Mouse (Mus musculus): ENCODE measurements around the gene 4930548H24Rik. TPM values are rescaled to one million over a fixed set of nuclear protein-coding genes. Genes with fewer than 3 reads are reported as not detected.

4930548H24Rik gene
- polyA plus RNA-seq (2014; fragmentation: Nextera tagmentation; extraction: Ambion mirVana): not detected in 2 replicates

DNA sequence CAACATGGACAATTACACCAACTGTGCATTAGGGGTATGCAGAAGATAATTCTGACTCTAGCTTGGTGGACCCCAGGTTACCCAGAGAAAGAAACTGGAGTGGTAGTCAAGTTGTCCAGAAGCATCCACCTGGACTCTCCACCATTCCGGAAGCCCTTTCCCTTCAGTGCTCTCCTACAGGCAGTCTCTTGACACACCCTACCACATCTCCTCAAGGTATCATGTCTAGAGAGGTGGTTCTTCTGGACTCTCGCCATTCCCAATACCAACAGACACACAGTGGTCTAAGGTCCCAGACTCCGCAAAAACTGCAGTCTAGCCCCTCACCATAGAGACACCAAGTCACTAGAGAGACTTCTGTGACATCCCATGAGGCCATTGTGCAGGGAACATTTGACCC, at the start of gene 4930548H24Rik:
TSS of gene 4930548H24Rik (plus strand) at position 301 of the 400 bp plus-strand sequence.
- no peak for ATAC-seq (ENCODE audit: low FRiP score)
- Histone ChIP-seq H3K4me1 (ENCODE audit: control insufficient read depth, insufficient read depth, low read length) (no peaks in the 10 kb centered on the region), H3K4me2 (no peak within 1 kb of the TSS), H3K9me3 (ENCODE audit: control insufficient read depth, low read length) (no peaks in the 10 kb centered on the region), H3K27ac (ENCODE audit: low read depth, low read length) (no peak within 1 kb of the TSS), H3K4me3 (ENCODE audit: low read depth, low read length) (no peak within 1 kb of the TSS), H3K9ac (ENCODE audit: low read length) (no peak within 1 kb of the TSS), H3K36me3 (ENCODE audit: control insufficient read depth, insufficient read depth, low read length) (peaks cover 8% of the 10 kb centered on the region; the same call in 1 of the 2 replicates), H3K27me3 (ENCODE audit: control insufficient read depth, insufficient read depth, low read length) (no peaks in the 10 kb centered on the region)
- WGBS: 92% methylated on average over 3 of the region's 3 CpGs
- no peak for DNase-seq (ENCODE audit: low spot score, missing footprints)

DNA sequence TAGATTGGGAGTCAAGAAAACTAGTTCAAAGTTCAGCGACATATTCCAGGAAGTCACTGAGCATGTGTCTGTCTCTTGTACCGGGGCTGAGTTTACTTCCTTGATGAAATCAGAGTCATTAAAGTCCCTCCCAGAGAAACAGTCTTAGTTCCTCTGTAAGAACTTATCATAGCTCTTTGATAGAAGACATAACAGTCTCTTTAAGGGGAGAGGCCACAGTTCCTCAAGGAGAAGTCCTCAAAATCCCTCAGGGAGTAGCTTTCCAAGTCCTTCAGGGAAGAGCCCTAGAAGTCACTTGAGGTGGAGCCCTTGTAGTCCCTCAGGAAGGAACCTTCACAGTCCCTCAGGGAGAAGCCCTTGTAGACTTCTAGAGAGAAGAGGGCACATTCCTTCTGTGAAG, 34.2 kb upstream of the 4930548H24Rik start:
- Histone ChIP-seq H3K27ac (ENCODE audit: low read depth, low read length) (no peak overlapping the region), H3K4me3 (ENCODE audit: low read depth, low read length) (no peak overlapping the region)
- no peak for DNase-seq (ENCODE audit: low spot score, missing footprints)

DNA sequence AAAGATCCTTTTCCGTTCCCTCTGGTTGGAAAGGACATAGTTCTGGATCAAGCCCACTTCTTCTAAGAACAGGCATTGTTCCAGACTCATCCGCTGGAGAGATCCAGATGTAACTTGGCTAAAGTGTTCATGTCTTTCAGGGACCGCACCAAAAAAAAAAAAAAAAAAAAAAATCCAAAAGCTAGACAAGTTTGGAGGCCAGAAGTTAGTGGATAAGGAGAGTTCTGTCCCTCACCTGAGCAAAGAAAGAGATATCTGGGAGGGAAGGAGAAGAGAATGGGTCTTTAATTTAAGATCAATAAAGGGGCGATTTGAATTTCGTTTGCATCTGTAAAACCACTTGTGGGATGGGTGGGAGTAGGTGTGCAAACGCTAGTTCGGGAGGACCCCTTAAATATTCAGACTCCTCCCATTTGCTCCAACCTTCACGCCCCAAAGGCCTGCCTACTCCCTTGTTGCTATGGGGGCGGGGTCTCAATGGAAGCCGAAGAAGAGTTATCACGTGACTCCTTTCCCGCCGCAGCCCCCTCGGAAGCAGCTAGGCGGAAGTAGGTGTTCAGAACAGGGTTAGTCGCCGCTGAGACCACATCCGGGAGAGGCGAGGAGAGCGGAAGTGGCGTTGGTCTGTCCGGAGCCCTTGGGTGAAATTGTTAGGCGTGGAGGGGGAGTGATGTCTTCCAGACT, 33.5 kb upstream of the 4930548H24Rik start, which contains the start of gene Zfp512:
TSS of gene Zfp512 (plus strand) at position 554 of the 684 bp plus-strand sequence.
- ATAC-seq (ENCODE audit: low FRiP score) (peak; percentile 99), DNase-seq (ENCODE audit: low spot score, missing footprints) (peak; percentile 98)
- WGBS: 7% methylated on average over 23 of the region's 23 CpGs
- H3K4me2 ChIP-seq: peak within 1 kb of the TSS; percentile 77
- H3K4me1 ChIP-seq (ENCODE audit: control insufficient read depth, insufficient read depth, low read length): peaks cover 12% of the 10 kb centered on the region
- H3K9ac ChIP-seq (ENCODE audit: low read length): peak within 1 kb of the TSS; percentile 70
- H3K9me3 ChIP-seq (ENCODE audit: control insufficient read depth, low read length): no peaks in the 10 kb centered on the region
- no peak within 1 kb of the TSS for H3K27ac ChIP-seq (ENCODE audit: low read depth, low read length)
- peak within 1 kb of the TSS; percentile 48 for H3K4me3 ChIP-seq (ENCODE audit: low read depth, low read length)
- H3K27me3 ChIP-seq (ENCODE audit: control insufficient read depth, insufficient read depth, low read length): no peaks in the 10 kb centered on the region
- no peaks in the 10 kb centered on the region for H3K36me3 ChIP-seq (ENCODE audit: control insufficient read depth, insufficient read depth, low read length)

More for the DNA sequence above, 34.2 kb upstream of the 4930548H24Rik start:
- no peaks in the 10 kb centered on the region for H3K27me3 ChIP-seq (ENCODE audit: control insufficient read depth, insufficient read depth, low read length)
- H3K36me3 ChIP-seq (ENCODE audit: control insufficient read depth, insufficient read depth, low read length): no peaks in the 10 kb centered on the region
- no peaks in the 10 kb centered on the region for H3K9me3 ChIP-seq (ENCODE audit: control insufficient read depth, low read length)
- 91% methylated on average over 2 of the region's 2 CpGs for WGBS
- no peak for ATAC-seq (ENCODE audit: low FRiP score)
- no peak overlapping the region for H3K9ac ChIP-seq (ENCODE audit: low read length)
- no peak overlapping the region for H3K4me2 ChIP-seq
- peaks cover 12% of the 10 kb centered on the region for H3K4me1 ChIP-seq (ENCODE audit: control insufficient read depth, insufficient read depth, low read length)

DNA sequence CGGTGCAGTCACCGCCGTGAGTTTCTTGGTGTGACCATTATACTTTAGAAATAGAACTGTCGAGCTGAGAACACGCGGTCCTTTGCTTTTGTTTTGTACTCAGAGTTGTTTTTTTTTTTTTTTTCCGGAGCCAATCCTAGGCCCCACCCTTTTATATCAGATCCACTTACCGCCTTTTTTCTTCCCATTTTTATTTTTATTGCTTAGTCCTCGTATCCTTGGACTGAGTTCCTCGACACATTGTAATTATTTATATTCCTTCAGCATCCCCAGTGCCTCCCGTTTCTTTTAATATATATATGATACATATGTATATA, 33.0 kb upstream of the 4930548H24Rik start:
- peak overlapping the region; percentile 77 for H3K4me2 ChIP-seq
- no peaks in the 10 kb centered on the region for H3K27me3 ChIP-seq (ENCODE audit: control insufficient read depth, insufficient read depth, low read length)
- peak overlapping the region; percentile 48 for H3K4me3 ChIP-seq (ENCODE audit: low read depth, low read length)
- peak overlapping the region; percentile 70 for H3K9ac ChIP-seq (ENCODE audit: low read length)
- H3K36me3 ChIP-seq (ENCODE audit: control insufficient read depth, insufficient read depth, low read length): no peaks in the 10 kb centered on the region
- no peak overlapping the region for H3K27ac ChIP-seq (ENCODE audit: low read depth, low read length)
- no peaks in the 10 kb centered on the region for H3K9me3 ChIP-seq (ENCODE audit: control insufficient read depth, low read length)
- ATAC-seq (ENCODE audit: low FRiP score) (no peak), DNase-seq (ENCODE audit: low spot score, missing footprints) (no peak)
- H3K4me1 ChIP-seq (ENCODE audit: control insufficient read depth, insufficient read depth, low read length): peaks cover 12% of the 10 kb centered on the region
- WGBS: under 1% methylated on average over 11 of the region's 11 CpGs

DNA sequence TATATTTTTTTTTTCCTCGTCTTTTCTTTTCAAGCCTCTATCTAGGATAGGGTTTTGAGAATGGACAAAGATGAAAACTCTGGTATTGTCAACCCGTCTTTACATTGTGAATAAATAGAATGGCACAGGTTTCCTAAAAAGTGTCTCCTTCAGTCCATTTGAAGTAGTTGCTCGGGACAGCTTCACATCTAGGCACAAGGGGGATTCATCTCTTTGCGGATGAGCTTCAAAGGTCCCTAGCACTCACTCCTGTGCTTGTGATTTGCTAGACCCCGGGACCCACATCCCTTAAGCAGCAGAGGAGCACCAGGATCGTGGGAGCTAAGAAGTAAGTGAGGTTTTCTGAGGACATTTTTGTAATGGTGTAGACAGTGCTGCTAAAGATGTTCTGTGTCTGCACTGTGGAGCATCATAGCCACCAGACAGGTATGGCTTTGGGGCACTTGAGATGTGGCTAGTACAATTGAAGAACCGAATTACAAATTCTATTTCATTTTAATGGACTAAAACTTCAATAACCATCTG, 32.6 kb upstream of the 4930548H24Rik start:
- no peaks in the 10 kb centered on the region for H3K36me3 ChIP-seq (ENCODE audit: control insufficient read depth, insufficient read depth, low read length)
- H3K9ac ChIP-seq (ENCODE audit: low read length): peak overlapping the region; percentile 70
- no peaks in the 10 kb centered on the region for H3K27me3 ChIP-seq (ENCODE audit: control insufficient read depth, insufficient read depth, low read length)
- WGBS: 18% methylated on average over 7 of the region's 7 CpGs
- DNase-seq (ENCODE audit: low spot score, missing footprints) (peak; percentile 89), ATAC-seq (ENCODE audit: low FRiP score) (no peak)
- peak overlapping the region; percentile 48 for H3K4me3 ChIP-seq (ENCODE audit: low read depth, low read length)
- peak overlapping the region; percentile 77 for H3K4me2 ChIP-seq
- no peaks in the 10 kb centered on the region for H3K9me3 ChIP-seq (ENCODE audit: control insufficient read depth, low read length)
- H3K27ac ChIP-seq (ENCODE audit: low read depth, low read length): no peak overlapping the region
- H3K4me1 ChIP-seq (ENCODE audit: control insufficient read depth, insufficient read depth, low read length): peaks cover 12% of the 10 kb centered on the region

DNA sequence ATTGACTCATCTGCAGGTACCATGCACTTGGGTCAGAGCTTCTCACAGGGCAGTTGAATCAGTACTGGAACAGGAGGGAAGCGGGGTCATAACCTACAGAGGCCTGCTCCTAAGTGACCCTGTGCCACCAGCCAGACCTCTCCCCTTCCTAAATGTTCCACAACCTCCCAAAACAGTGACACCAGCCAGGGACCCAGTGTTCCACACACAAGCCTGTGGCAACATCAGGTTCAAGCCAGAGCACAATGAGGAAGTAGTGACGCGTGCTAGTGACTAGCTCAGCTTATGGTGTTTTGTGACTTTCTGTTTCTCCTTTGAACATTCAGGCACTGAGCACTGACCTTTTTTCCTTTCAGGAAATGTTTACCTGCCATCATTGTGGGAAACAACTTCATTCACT, 17.7 kb upstream of the 4930548H24Rik start:
- Histone ChIP-seq H3K4me2 (no peak overlapping the region), H3K27me3 (ENCODE audit: control insufficient read depth, insufficient read depth, low read length) (no peaks in the 10 kb centered on the region), H3K4me3 (ENCODE audit: low read depth, low read length) (no peak overlapping the region), H3K9me3 (ENCODE audit: control insufficient read depth, low read length) (no peaks in the 10 kb centered on the region), H3K9ac (ENCODE audit: low read length) (no peak overlapping the region), H3K36me3 (ENCODE audit: control insufficient read depth, insufficient read depth, low read length) (peaks cover 28% of the 10 kb centered on the region), H3K4me1 (ENCODE audit: control insufficient read depth, insufficient read depth, low read length) (no peaks in the 10 kb centered on the region), H3K27ac (ENCODE audit: low read depth, low read length) (no peak overlapping the region)
- WGBS: 99% methylated on average over 3 of the region's 3 CpGs
- ATAC-seq (ENCODE audit: low FRiP score): no peak
- no peak for DNase-seq (ENCODE audit: low spot score, missing footprints)

DNA sequence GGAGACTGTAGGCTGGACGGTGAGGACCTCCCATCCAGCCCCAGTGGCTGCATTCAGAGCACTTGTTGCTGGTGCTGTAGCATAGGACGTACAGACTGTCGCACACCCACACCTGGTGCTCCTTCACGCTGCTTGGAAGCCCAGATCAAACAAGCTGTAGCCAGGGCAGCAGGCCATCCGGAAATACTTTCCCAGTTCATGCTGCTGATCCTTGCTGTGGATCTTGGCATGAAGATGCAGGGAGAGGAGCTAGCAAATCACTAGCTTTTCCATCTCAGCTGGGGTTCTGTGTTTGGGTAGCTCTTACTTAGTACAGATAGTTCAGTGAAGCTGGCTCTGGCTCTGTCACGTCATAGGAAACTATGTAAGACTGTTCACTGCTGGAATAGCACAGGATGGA, 15.8 kb upstream of the 4930548H24Rik start:
- no peaks in the 10 kb centered on the region for H3K4me1 ChIP-seq (ENCODE audit: control insufficient read depth, insufficient read depth, low read length)
- H3K9ac ChIP-seq (ENCODE audit: low read length): no peak overlapping the region
- no peaks in the 10 kb centered on the region for H3K9me3 ChIP-seq (ENCODE audit: control insufficient read depth, low read length)
- H3K4me2 ChIP-seq: no peak overlapping the region
- DNase-seq (ENCODE audit: low spot score, missing footprints) (no peak), ATAC-seq (ENCODE audit: low FRiP score) (no peak)
- H3K36me3 ChIP-seq (ENCODE audit: control insufficient read depth, insufficient read depth, low read length): peaks cover 40% of the 10 kb centered on the region
- no peak overlapping the region for H3K4me3 ChIP-seq (ENCODE audit: low read depth, low read length)
- H3K27ac ChIP-seq (ENCODE audit: low read depth, low read length): no peak overlapping the region
- no peaks in the 10 kb centered on the region for H3K27me3 ChIP-seq (ENCODE audit: control insufficient read depth, insufficient read depth, low read length)
- 92% methylated on average over 6 of the region's 6 CpGs for WGBS

DNA sequence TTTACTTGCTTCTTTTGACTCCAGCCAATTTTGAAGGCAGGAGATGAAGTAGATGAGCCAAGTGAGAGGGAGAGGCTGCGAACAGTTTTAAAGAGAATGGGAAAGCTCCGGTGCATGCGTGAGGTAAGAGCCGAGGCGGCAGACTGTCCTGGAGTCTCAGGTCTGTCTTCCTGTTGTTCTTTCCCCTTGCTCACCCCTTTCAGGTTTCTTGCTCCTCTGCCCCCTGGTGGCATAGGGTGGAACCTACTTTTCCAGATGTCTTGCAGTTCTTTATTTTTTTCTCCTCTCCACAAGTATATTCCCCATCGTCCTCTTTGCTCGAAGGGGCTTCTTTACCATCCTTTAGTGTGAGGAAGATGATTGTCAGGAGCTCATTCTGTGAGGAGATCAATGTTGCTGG, 15.2 kb upstream of the 4930548H24Rik start:
- no peak for ATAC-seq (ENCODE audit: low FRiP score)
- Histone ChIP-seq H3K36me3 (ENCODE audit: control insufficient read depth, insufficient read depth, low read length) (peaks cover 40% of the 10 kb centered on the region), H3K4me1 (ENCODE audit: control insufficient read depth, insufficient read depth, low read length) (no peaks in the 10 kb centered on the region), H3K27ac (ENCODE audit: low read depth, low read length) (no peak overlapping the region), H3K9ac (ENCODE audit: low read length) (no peak overlapping the region), H3K4me3 (ENCODE audit: low read depth, low read length) (no peak overlapping the region), H3K9me3 (ENCODE audit: control insufficient read depth, low read length) (no peaks in the 10 kb centered on the region), H3K27me3 (ENCODE audit: control insufficient read depth, insufficient read depth, low read length) (no peaks in the 10 kb centered on the region), H3K4me2 (no peak overlapping the region)
- peak; percentile 86 for DNase-seq (ENCODE audit: low spot score, missing footprints)
- 78% methylated on average over 7 of the region's 7 CpGs for WGBS

DNA sequence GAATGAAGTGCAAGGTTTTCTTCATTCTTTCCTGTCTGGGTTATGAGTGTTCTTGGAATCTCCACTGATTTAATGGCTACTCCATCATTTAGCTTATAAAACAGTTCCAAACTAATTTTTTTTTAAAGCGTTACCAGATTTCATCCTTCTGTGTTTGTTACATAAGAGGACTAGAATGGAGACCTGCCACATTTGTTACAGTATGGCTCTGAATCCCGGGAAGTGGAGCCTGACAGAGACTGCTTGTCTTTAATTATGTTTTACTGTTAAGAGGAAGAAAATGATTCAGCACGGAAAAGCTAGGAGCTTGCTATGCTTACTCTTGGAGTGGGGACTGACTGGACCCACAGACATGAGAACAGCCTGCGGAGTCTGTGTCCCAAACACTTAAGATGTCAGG, 5.0 kb upstream of the 4930548H24Rik start:
- Histone ChIP-seq H3K27ac (ENCODE audit: low read depth, low read length) (no peak overlapping the region), H3K4me1 (ENCODE audit: control insufficient read depth, insufficient read depth, low read length) (no peaks in the 10 kb centered on the region), H3K9ac (ENCODE audit: low read length) (no peak overlapping the region), H3K9me3 (ENCODE audit: control insufficient read depth, low read length) (no peaks in the 10 kb centered on the region), H3K36me3 (ENCODE audit: control insufficient read depth, insufficient read depth, low read length) (peaks cover 24% of the 10 kb centered on the region; the same call in 1 of the 2 replicates), H3K4me3 (ENCODE audit: low read depth, low read length) (no peak overlapping the region), H3K4me2 (no peak overlapping the region), H3K27me3 (ENCODE audit: control insufficient read depth, insufficient read depth, low read length) (no peaks in the 10 kb centered on the region)
- ATAC-seq (ENCODE audit: low FRiP score) (no peak), DNase-seq (ENCODE audit: low spot score, missing footprints) (no peak)
- 92% methylated on average over 4 of the region's 4 CpGs for WGBS

Measured in midbrain, embryonic 11.5 days (tissue).